ENCODE assay signal across 19 mouse cellular contexts in the genomic region with DNA sequence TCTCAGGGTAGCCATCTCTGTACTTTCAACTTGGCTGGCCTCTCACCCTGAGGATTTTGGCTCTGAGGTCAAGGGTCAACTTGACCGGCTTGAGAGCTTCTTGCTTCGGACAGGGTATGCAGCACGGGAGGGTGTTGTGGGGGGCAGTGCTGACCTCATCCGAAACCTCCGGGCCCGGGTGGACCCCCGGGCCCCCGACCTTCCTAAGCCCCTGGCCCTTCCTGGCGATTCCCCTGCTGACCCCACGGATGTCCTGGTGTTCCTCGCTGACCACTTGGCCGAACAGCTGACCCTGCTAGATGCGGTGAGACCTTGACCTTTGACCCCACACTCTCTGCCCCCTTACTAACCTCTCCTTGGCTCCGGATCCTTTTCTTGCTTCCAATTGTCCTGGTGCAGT. TPM values are rescaled to one million over a fixed set of nuclear protein-coding genes. Genes with fewer than 3 reads are reported as not detected.
A peak's percentile ranks its signal among the peaks of the same experiment; 100 is the strongest.
DNase-seq lines count a peak whose midpoint lies in the region; ATAC-seq lines count a peak whose summit lies in the region.
"Had no signal": no experiment of that assay in that cellular context is flagged by ENCODE, and none has a peak within 500 bp of the region (broad histone marks: within the 10 kb centered on the region; RNA-seq: fewer than 3 reads in every experiment).

No protein-coding gene starts in this region.

- intact Hi-C loops in left cerebral cortex, postnatal 14 days (cut with DNase I): no loop called here

- peaks cover 5% of the 10 kb centered on the region; the same call in 1 of the 2 replicates for H3K27me3 ChIP-seq in hindbrain, embryonic 10.5 days (ENCODE audit: insufficient read depth, poor library complexity, severe bottlenecking)
- no peaks in the 10 kb centered on the region for H3K27me3 ChIP-seq in hindbrain, embryonic 12.5 days
- no peaks in the 10 kb centered on the region for H3K27me3 ChIP-seq in neural tube, embryonic 11.5 days (ENCODE audit: control insufficient read depth, insufficient read depth, low read length)
- H3K27me3 ChIP-seq: forebrain, embryonic 15.5 days; heart, embryonic 15.5 days; hindbrain, embryonic 15.5 days had no signal

- WGBS in hindbrain, embryonic 10.5 days: 82% methylated on average over 14 of the region's 14 CpGs
- WGBS in hindbrain, embryonic 12.5 days: 85% methylated on average over 14 of the region's 14 CpGs
- WGBS in neural tube, embryonic 11.5 days: 91% methylated on average over 12 of the region's 14 CpGs

- no peak overlapping the region for H3K4me2 ChIP-seq in hindbrain, embryonic 12.5 days (replicated peaks)
- H3K4me2 ChIP-seq in neural tube, embryonic 11.5 days (ENCODE audit: low read depth): no peak overlapping the region
- H3K4me2 ChIP-seq: forebrain, embryonic 15.5 days; heart, embryonic 11.5 days had no signal

- no peak for ATAC-seq in hindbrain, embryonic 12.5 days (ENCODE audit: low FRiP score)
- ATAC-seq in neural tube, embryonic 11.5 days (ENCODE audit: insufficient read depth, low FRiP score, low TSS enrichment): no peak
- ATAC-seq: forebrain, embryonic 15.5 days; intestine, embryonic 16.5 days had no signal

- H3K27ac ChIP-seq in hindbrain, embryonic 10.5 days: no peak overlapping the region
- H3K27ac ChIP-seq in hindbrain, embryonic 12.5 days: no peak overlapping the region
- no peak overlapping the region for H3K27ac ChIP-seq in neural tube, embryonic 11.5 days (ENCODE audit: low read depth, low read length)
- H3K27ac ChIP-seq in brown adipose tissue, adult 24 weeks (replicated peaks; ENCODE audit: low read depth, low read length): peak overlapping the region; percentile 62
- H3K27ac ChIP-seq: forebrain, embryonic 15.5 days; heart, embryonic 15.5 days; hindbrain, embryonic 15.5 days had no signal

- peaks cover 61% of the 10 kb centered on the region for H3K36me3 ChIP-seq in hindbrain, embryonic 10.5 days
- peaks cover 47% of the 10 kb centered on the region for H3K36me3 ChIP-seq in hindbrain, embryonic 12.5 days
- H3K36me3 ChIP-seq in neural tube, embryonic 11.5 days (ENCODE audit: control insufficient read depth, insufficient read depth, low read length): peaks cover 12% of the 10 kb centered on the region

- no peak overlapping the region for H3K9ac ChIP-seq in hindbrain, embryonic 12.5 days
- H3K9ac ChIP-seq in neural tube, embryonic 11.5 days (ENCODE audit: low read length): no peak overlapping the region
- H3K9ac ChIP-seq: forebrain, embryonic 15.5 days; heart, embryonic 15.5 days; hindbrain, embryonic 15.5 days had no signal

- H3K9me3 ChIP-seq in hindbrain, embryonic 10.5 days: no peaks in the 10 kb centered on the region
- H3K9me3 ChIP-seq in hindbrain, embryonic 12.5 days (replicated peaks): no peaks in the 10 kb centered on the region
- no peaks in the 10 kb centered on the region for H3K9me3 ChIP-seq in neural tube, embryonic 11.5 days (ENCODE audit: control insufficient read depth, low read length)
- H3K9me3 ChIP-seq: forebrain, embryonic 15.5 days; G1E; heart, embryonic 15.5 days; hindbrain, embryonic 15.5 days had no signal

- DNase-seq in hindbrain, embryonic 10.5 days (ENCODE audit: low spot score): no peak
- DNase-seq in neural tube, embryonic 11.5 days (ENCODE audit: low spot score): no peak
- no peak for DNase-seq in neural tube, embryonic 10.5 days (ENCODE audit: extremely low spot score, low spot score)
- DNase-seq in left cerebral cortex, postnatal 14 days (ENCODE audit: low spot score in 2 of 2): no peak
- DNase-seq in layer of hippocampus, adult 8-10 months (ENCODE audit: low spot score in 2 of 2): no peak
- DNase-seq: adrenal gland, postnatal 10 days; cerebellum, adult 9-10 months; cerebellum, postnatal 25 days; gastrocnemius, postnatal 36 days; heart, adult 18-20 months; heart, postnatal 14 days had no signal

- H3K4me1 ChIP-seq in hindbrain, embryonic 10.5 days (replicated peaks): peaks cover 43% of the 10 kb centered on the region
- peaks cover 24% of the 10 kb centered on the region for H3K4me1 ChIP-seq in hindbrain, embryonic 12.5 days
- peaks cover 9% of the 10 kb centered on the region; the same call in 1 of the 2 replicates for H3K4me1 ChIP-seq in neural tube, embryonic 11.5 days (ENCODE audit: control insufficient read depth, insufficient read depth, low read length)
- H3K4me1 ChIP-seq in brown adipose tissue, adult 24 weeks (ENCODE audit: control insufficient read depth, insufficient read depth, insufficient read length, low read length): peaks cover 3% of the 10 kb centered on the region; the same call in 1 of the 2 replicates

- peak overlapping the region; percentile 18; the same call in 1 of the 2 replicates for H3K4me3 ChIP-seq in hindbrain, embryonic 10.5 days
- no peak overlapping the region for H3K4me3 ChIP-seq in hindbrain, embryonic 12.5 days
- 0 out of 2 replicates have a peak overlapping the region, but pooled peaks have one; percentile 2 for H3K4me3 ChIP-seq in neural tube, embryonic 11.5 days (ENCODE audit: low read depth, low read length)
- H3K4me3 ChIP-seq in brown adipose tissue, adult 24 weeks (ENCODE audit: insufficient read depth, low read depth, low read length): 0 out of 2 replicates have a peak overlapping the region, but pooled peaks have one; percentile 11
- H3K4me3 ChIP-seq: forebrain, embryonic 15.5 days; hindbrain, embryonic 15.5 days had no signal

RNA-seq across cellular contexts. Expression of gene Rgl2, which starts 3.1 kb away (rescaled TPM):
- 45.2 and 55.7 TPM in 2 replicates for polyA plus RNA-seq in hindbrain, embryonic 10.5 days (2016; fragmentation: Nextera tagmentation; extraction: Ambion mirVana)
- 63.1 and 64.1 TPM in 2 replicates for polyA plus RNA-seq in hindbrain, embryonic 12.5 days (2016; fragmentation: Nextera tagmentation; extraction: Ambion mirVana)
- 38.7 and 42.6 TPM in 2 replicates for polyA plus RNA-seq in neural tube, embryonic 11.5 days (2014; fragmentation: Nextera tagmentation; extraction: Ambion mirVana)
- polyA plus RNA-seq in brown adipose tissue, adult 24 weeks (2012; ENCODE audit: insufficient read depth, insufficient read length, missing spikeins): 16.4 and 20.2 TPM in 2 replicates
- 10 to 100 TPM; 65.1 to 68.3 TPM for total RNA-seq in left cerebral cortex, postnatal 14 days (2021)
- total RNA-seq in layer of hippocampus, adult 8-10 months (2022): 10 to 100 TPM; 64.3 to 90.9 (median 81.8) TPM

RNA-seq across cellular contexts. Expression of gene Pfdn6, which starts 7.7 kb away (rescaled TPM):
- 228 TPM in 2 replicates for polyA plus RNA-seq in hindbrain, embryonic 10.5 days (2016; fragmentation: Nextera tagmentation; extraction: Ambion mirVana)
- polyA plus RNA-seq in hindbrain, embryonic 12.5 days (2016; fragmentation: Nextera tagmentation; extraction: Ambion mirVana): 173 and 180 TPM in 2 replicates
- polyA plus RNA-seq in neural tube, embryonic 11.5 days (2014; fragmentation: Nextera tagmentation; extraction: Ambion mirVana): 190 and 195 TPM in 2 replicates
- polyA plus RNA-seq in brown adipose tissue, adult 24 weeks (2012; ENCODE audit: insufficient read depth, insufficient read length, missing spikeins): 83.2 and 131 TPM in 2 replicates
- total RNA-seq in left cerebral cortex, postnatal 14 days (2021): 10 to 100 TPM; 88.3 to 99.4 TPM
- 10 to 100 TPM; 68.7 to 93.1 (median 76.1) TPM for total RNA-seq in layer of hippocampus, adult 8-10 months (2022)

RNA-seq across cellular contexts. Expression of gene Wdr46, which starts 8.0 kb away (rescaled TPM):
- polyA plus RNA-seq in hindbrain, embryonic 10.5 days (2016; fragmentation: Nextera tagmentation; extraction: Ambion mirVana): 47.0 and 51.8 TPM in 2 replicates
- polyA plus RNA-seq in hindbrain, embryonic 12.5 days (2016; fragmentation: Nextera tagmentation; extraction: Ambion mirVana): 37.1 and 38.8 TPM in 2 replicates
- polyA plus RNA-seq in neural tube, embryonic 11.5 days (2014; fragmentation: Nextera tagmentation; extraction: Ambion mirVana): 29.5 and 33.4 TPM in 2 replicates
- polyA plus RNA-seq in brown adipose tissue, adult 24 weeks (2012; ENCODE audit: insufficient read depth, insufficient read length, missing spikeins): 6.6 and 10.1 TPM in 2 replicates
- 10 to 100 TPM; 14.1 to 17.2 TPM for total RNA-seq in left cerebral cortex, postnatal 14 days (2021)
- total RNA-seq in layer of hippocampus, adult 8-10 months (2022): 10 to 100 TPM; 13.2 to 17.4 (median 14.9) TPM

RNA-seq across cellular contexts. Expression of gene Zbtb22, which starts 16.7 kb away (rescaled TPM):
- 23.0 and 24.0 TPM in 2 replicates for polyA plus RNA-seq in hindbrain, embryonic 10.5 days (2016; fragmentation: Nextera tagmentation; extraction: Ambion mirVana)
- 21.7 and 25.5 TPM in 2 replicates for polyA plus RNA-seq in hindbrain, embryonic 12.5 days (2016; fragmentation: Nextera tagmentation; extraction: Ambion mirVana)
- 10.5 and 11.2 TPM in 2 replicates for polyA plus RNA-seq in neural tube, embryonic 11.5 days (2014; fragmentation: Nextera tagmentation; extraction: Ambion mirVana)
- polyA plus RNA-seq in brown adipose tissue, adult 24 weeks (2012; ENCODE audit: insufficient read depth, insufficient read length, missing spikeins): 9.5 and 11.1 TPM in 2 replicates
- 10 to 100 TPM; 29.7 to 35.2 TPM for total RNA-seq in left cerebral cortex, postnatal 14 days (2021)
- total RNA-seq in layer of hippocampus, adult 8-10 months (2022): 10 to 100 TPM; 28.8 to 36.0 (median 32.5) TPM

RNA-seq across cellular contexts. Expression of gene Tapbp, which starts 16.7 kb away (rescaled TPM):
- 14.5 and 17.2 TPM in 2 replicates for polyA plus RNA-seq in hindbrain, embryonic 10.5 days (2016; fragmentation: Nextera tagmentation; extraction: Ambion mirVana)
- polyA plus RNA-seq in hindbrain, embryonic 12.5 days (2016; fragmentation: Nextera tagmentation; extraction: Ambion mirVana): 23.9 and 27.6 TPM in 2 replicates
- 12.9 and 16.2 TPM in 2 replicates for polyA plus RNA-seq in neural tube, embryonic 11.5 days (2014; fragmentation: Nextera tagmentation; extraction: Ambion mirVana)
- 75.7 and 99.3 TPM in 2 replicates for polyA plus RNA-seq in brown adipose tissue, adult 24 weeks (2012; ENCODE audit: insufficient read depth, insufficient read length, missing spikeins)
- 10 to 100 TPM; 23.3 to 35.7 TPM for total RNA-seq in left cerebral cortex, postnatal 14 days (2021)
- 10 to 100 TPM; 39.9 to 87.4 (median 58.2) TPM for total RNA-seq in layer of hippocampus, adult 8-10 months (2022)
